Mouse (Mus musculus) neural tube, embryonic 11.5 days (tissue): ENCODE measurements around the gene Psmd3. TPM values are rescaled to one million over a fixed set of nuclear protein-coding genes. Genes with fewer than 3 reads are reported as not detected.
A peak's percentile ranks its signal among the peaks of the same experiment; 100 is the strongest.
"Not testable (repeated sequence)": the region's sequence is repeated elsewhere in the genome, so short reads cannot be mapped to it uniquely, and the experiment has no call there.

ENCODE experiments used
- ATAC-seq: fragments of 200-750 bp; cut with Nextera tagmentation; 2 replicates; pipeline ENCODE4 v1.8.0; 2017; ENCODE audit warnings: moderate number of reproducible peaks, mild to moderate bottlenecking, moderate TSS enrichment, moderate library complexity; ENCODE audit not compliant: insufficient read depth, low FRiP score, low TSS enrichment
- DNase-seq: peaks from one replicate; pipeline ENCODE4 v3.0.0-alpha.2; 2015; ENCODE audit warnings: low spot score
- H3K27ac ChIP-seq: fragments of 300-500 bp; sonication (generic); 2 replicates; pipeline ENCODE4 v1.5.1; 2014; ENCODE audit warnings: low read depth, mild to moderate bottlenecking, low read length
- H3K27me3 ChIP-seq: fragments of 300-500 bp; sonication (generic); 2 replicates; pipeline ENCODE4 v1.6.1; 2014; ENCODE audit warnings: mild to moderate bottlenecking, low read length, mixed read lengths; ENCODE audit not compliant: control insufficient read depth, insufficient read depth
- H3K36me3 ChIP-seq: fragments of 300-500 bp; sonication (generic); 2 replicates; pipeline ENCODE4 v1.6.1; 2014; ENCODE audit warnings: mild to moderate bottlenecking, low read length, moderate library complexity, mixed read lengths; ENCODE audit not compliant: control insufficient read depth, insufficient read depth
- H3K4me1 ChIP-seq: fragments of 300-500 bp; sonication (generic); 2 replicates; pipeline ENCODE4 v1.6.1; 2014; ENCODE audit warnings: low read length, mixed read lengths; ENCODE audit not compliant: control insufficient read depth, insufficient read depth
- H3K4me2 ChIP-seq: fragments of 300-500 bp; sonication (generic); 2 replicates; pipeline ENCODE4 v1.6.1; 2014; ENCODE audit warnings: low read depth, mild to moderate bottlenecking, moderate library complexity
- H3K4me3 ChIP-seq: fragments of 300-500 bp; sonication (generic); 2 replicates; pipeline ENCODE4 v1.5.1; 2014; ENCODE audit warnings: low read depth, low read length
- H3K9ac ChIP-seq: fragments of 300-500 bp; sonication (generic); 2 replicates; pipeline ENCODE4 v1.6.1; 2014; ENCODE audit warnings: mild to moderate bottlenecking, low read length
- H3K9me3 ChIP-seq: fragments of 300-500 bp; sonication (generic); 2 replicates; pipeline ENCODE4 v1.6.1; 2016; ENCODE audit warnings: low read length; ENCODE audit not compliant: control insufficient read depth
- WGBS: fragments of 180-500 bp; shearing (Covaris S2); extraction: QIAGEN DNeasy Blood & Tissue Kit; methylation state at CpG from one replicate; pipeline ENCODE4 v1.1.7; 2014; 5-methylcytosine and 5-hydroxymethylcytosine counted together
- polyA plus RNA-seq: library from polyadenylated mRNA; unstranded; fragments of >200 nt; fragmentation: Nextera tagmentation; extraction: Ambion mirVana; gene quantifications from 2 replicates; pipeline ENCODE4 v1.2.1, GENCODE M21; 2014

Gene Psmd3
- polyA plus RNA-seq, 1 experiment from 2014 or later, result 172 TPM

- ATAC-seq, H3K27me3 ChIP-seq, H3K36me3 ChIP-seq, DNase-seq, H3K9ac ChIP-seq, H3K4me2 ChIP-seq, H3K27ac ChIP-seq, H3K9me3 ChIP-seq, H3K4me1 ChIP-seq, H3K4me3 ChIP-seq: not testable (repeated sequence)
- 83% methylated on average over 4 of the region's 4 CpGs for WGBS
Measured at GRCm38 (mm10) chr11:98680595-98680994, 1.8 kb upstream of the Psmd3 start.

DNA sequence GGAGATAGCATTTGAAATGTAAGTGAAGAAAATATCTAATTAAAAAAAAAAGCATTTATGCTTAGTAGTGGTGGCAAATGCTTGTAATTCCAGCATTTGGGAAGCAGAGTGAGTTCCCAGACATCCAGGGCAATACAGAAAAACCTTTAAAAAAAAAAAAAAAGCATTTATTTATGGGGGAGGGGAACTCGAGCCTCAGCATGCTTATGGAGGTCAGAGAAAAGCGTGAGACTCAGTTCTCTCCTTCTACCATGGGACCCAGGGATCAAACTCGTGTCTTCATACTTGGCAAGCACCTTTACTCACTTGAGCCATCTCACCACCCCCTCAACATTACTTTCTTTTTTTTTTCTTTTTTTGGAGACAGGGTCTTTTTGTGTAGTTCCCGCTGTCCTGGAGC, 1.2 kb upstream of the Psmd3 start:
- DNase-seq, result no peak
- H3K27ac ChIP-seq, result no peak overlapping the region
- H3K4me3 ChIP-seq, result no peak overlapping the region
- no peaks in the 10 kb centered on the region for H3K27me3 ChIP-seq
- H3K9me3 ChIP-seq, result no peaks in the 10 kb centered on the region
- no peak overlapping the region for H3K9ac ChIP-seq
- peaks cover 8% of the 10 kb centered on the region for H3K36me3 ChIP-seq
- peaks cover 5% of the 10 kb centered on the region for H3K4me1 ChIP-seq
- 76% methylated on average over 4 of the region's 4 CpGs for WGBS
- no peak overlapping the region; the same call in 1 of the 2 replicates for H3K4me2 ChIP-seq
- ATAC-seq, result no peak

DNA sequence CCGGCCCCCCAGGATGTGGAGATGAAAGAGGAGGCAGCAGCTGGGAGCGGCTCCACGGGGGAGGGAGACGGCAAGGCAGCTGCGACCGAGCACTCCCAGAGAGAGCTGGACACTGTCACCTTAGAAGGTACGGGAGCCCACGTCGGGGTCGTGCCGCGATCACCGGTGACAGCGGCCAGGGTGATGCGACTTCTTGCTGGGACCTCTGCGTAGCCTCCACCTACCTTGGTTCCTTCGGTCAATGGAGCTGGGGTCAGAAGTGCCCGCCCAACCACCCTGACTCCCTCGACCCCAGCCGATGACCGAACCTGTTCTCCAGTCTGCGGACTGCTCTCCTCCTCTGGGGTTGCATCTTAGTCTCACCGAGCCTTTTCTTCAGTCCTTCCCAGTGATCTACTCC, 457 bp downstream of the Psmd3 start:
- H3K9me3 ChIP-seq, result no peaks in the 10 kb centered on the region
- DNase-seq, result no peak
- peak; percentile 45 for ATAC-seq
- H3K4me3 ChIP-seq, result peak overlapping the region; percentile 88
- H3K27ac ChIP-seq, result 0 out of 2 replicates have a peak overlapping the region, but pooled peaks have one; percentile 34
- no peaks in the 10 kb centered on the region for H3K27me3 ChIP-seq
- peaks cover 5% of the 10 kb centered on the region for H3K4me1 ChIP-seq
- H3K9ac ChIP-seq, result peak overlapping the region; percentile 98
- H3K4me2 ChIP-seq, result peak overlapping the region; percentile 61
- under 1% methylated on average over 23 of the region's 23 CpGs for WGBS
- H3K36me3 ChIP-seq, result peaks cover 8% of the 10 kb centered on the region

DNA sequence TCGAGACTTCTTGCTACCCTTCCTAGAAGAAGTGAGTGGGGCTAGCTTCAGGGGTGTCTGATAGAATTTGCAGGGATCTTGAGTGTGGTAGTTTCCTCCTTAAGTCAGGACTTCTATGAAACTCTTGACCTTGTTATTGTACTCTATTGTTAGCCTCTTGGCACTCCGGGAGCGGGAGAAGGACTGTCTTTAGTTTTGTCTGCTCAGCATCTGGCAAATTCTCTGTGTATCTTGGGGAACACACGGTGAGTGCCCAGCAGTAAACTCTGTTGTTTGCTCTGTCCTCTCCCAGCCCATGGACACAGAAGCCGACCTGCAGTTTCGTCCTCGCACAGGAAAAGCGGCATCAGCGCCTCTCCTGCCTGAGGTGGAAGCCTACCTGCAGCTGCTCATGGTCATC, 3.3 kb downstream of the Psmd3 start:
- Histone ChIP-seq H3K4me3 (no peak overlapping the region), H3K4me1 (peaks cover 5% of the 10 kb centered on the region), H3K9me3 (no peaks in the 10 kb centered on the region), H3K4me2 (no peak overlapping the region), H3K27me3 (no peaks in the 10 kb centered on the region), H3K36me3 (peaks cover 14% of the 10 kb centered on the region), H3K9ac (no peak overlapping the region), H3K27ac (no peak overlapping the region)
- DNase-seq (no peak), ATAC-seq (no peak)
- WGBS, result 93% methylated on average over 9 of the region's 9 CpGs

- DNase-seq, result no peak
- ATAC-seq, result no peak
- Histone ChIP-seq H3K36me3 (peaks cover 23% of the 10 kb centered on the region), H3K27me3 (no peaks in the 10 kb centered on the region), H3K4me3 (no peak overlapping the region), H3K9me3 (no peaks in the 10 kb centered on the region), H3K4me2 (no peak overlapping the region), H3K9ac (no peak overlapping the region), H3K27ac (no peak overlapping the region), H3K4me1 (peaks cover 5% of the 10 kb centered on the region)
- WGBS, result 91% methylated on average over 4 of the region's 4 CpGs
Measured at GRCm38 (mm10) chr11:98686976-98687375, 4.6 kb downstream of the Psmd3 start.

- 86% methylated on average over 8 of the region's 8 CpGs for WGBS
- DNase-seq, result no peak
- ATAC-seq, result no peak
- H3K9me3 ChIP-seq, result no peaks in the 10 kb centered on the region
- no peak overlapping the region for H3K27ac ChIP-seq
- H3K27me3 ChIP-seq, result no peaks in the 10 kb centered on the region
- H3K9ac ChIP-seq, result no peak overlapping the region
- peaks cover 5% of the 10 kb centered on the region for H3K4me1 ChIP-seq
- H3K36me3 ChIP-seq, result peaks cover 24% of the 10 kb centered on the region
- H3K4me2 ChIP-seq, result no peak overlapping the region
- H3K4me3 ChIP-seq, result no peak overlapping the region
Measured at GRCm38 (mm10) chr11:98688009-98688408, 5.7 kb downstream of the Psmd3 start.

GRCm38 (mm10) chr11:98693201-98693600, 10.8 kb downstream of the Psmd3 start:
- Histone ChIP-seq H3K4me1 (no peaks in the 10 kb centered on the region), H3K36me3 (peaks cover 27% of the 10 kb centered on the region), H3K9me3 (no peaks in the 10 kb centered on the region), H3K27me3 (no peaks in the 10 kb centered on the region), H3K4me3 (no peak overlapping the region), H3K4me2 (no peak overlapping the region), H3K9ac (no peak overlapping the region), H3K27ac (no peak overlapping the region)
- ATAC-seq (no peak), DNase-seq (no peak)
- 79% methylated on average over 13 of the region's 13 CpGs for WGBS

GRCm38 (mm10) chr11:98693746-98694145, 11.4 kb downstream of the Psmd3 start:
- no peak overlapping the region for H3K4me3 ChIP-seq
- WGBS, result 94% methylated on average over 9 of the region's 9 CpGs
- H3K9me3 ChIP-seq, result no peaks in the 10 kb centered on the region
- no peak overlapping the region for H3K9ac ChIP-seq
- no peaks in the 10 kb centered on the region for H3K27me3 ChIP-seq
- H3K27ac ChIP-seq, result no peak overlapping the region
- ATAC-seq, result no peak
- peaks cover 27% of the 10 kb centered on the region for H3K36me3 ChIP-seq
- DNase-seq, result no peak
- no peak overlapping the region for H3K4me2 ChIP-seq
- H3K4me1 ChIP-seq, result no peaks in the 10 kb centered on the region

- WGBS, result 86% methylated on average over 9 of the region's 9 CpGs
- no peak overlapping the region for H3K27ac ChIP-seq
- no peak for DNase-seq
- peaks cover 27% of the 10 kb centered on the region for H3K36me3 ChIP-seq
- H3K4me3 ChIP-seq, result no peak overlapping the region
- H3K9me3 ChIP-seq, result no peaks in the 10 kb centered on the region
- no peaks in the 10 kb centered on the region for H3K27me3 ChIP-seq
- H3K4me2 ChIP-seq, result no peak overlapping the region
- H3K9ac ChIP-seq, result no peak overlapping the region
- H3K4me1 ChIP-seq, result no peaks in the 10 kb centered on the region
- ATAC-seq, result no peak
Measured at GRCm38 (mm10) chr11:98694301-98694700, 11.9 kb downstream of the Psmd3 start.
